Mouse (Mus musculus): ENCODE results near the gene Ctcfl. TPM values are rescaled to one million over a fixed set of nuclear protein-coding genes. Genes with fewer than 3 reads are reported as not detected.
A peak's percentile ranks its signal among the peaks of the same experiment; 100 is the strongest.

Gene Ctcfl
- 0.11 TPM in 1 of 2 replicates, not detected in the other for total RNA-seq (2015)
- not detected in 2 replicates for total RNA-seq (2017)

DNA sequence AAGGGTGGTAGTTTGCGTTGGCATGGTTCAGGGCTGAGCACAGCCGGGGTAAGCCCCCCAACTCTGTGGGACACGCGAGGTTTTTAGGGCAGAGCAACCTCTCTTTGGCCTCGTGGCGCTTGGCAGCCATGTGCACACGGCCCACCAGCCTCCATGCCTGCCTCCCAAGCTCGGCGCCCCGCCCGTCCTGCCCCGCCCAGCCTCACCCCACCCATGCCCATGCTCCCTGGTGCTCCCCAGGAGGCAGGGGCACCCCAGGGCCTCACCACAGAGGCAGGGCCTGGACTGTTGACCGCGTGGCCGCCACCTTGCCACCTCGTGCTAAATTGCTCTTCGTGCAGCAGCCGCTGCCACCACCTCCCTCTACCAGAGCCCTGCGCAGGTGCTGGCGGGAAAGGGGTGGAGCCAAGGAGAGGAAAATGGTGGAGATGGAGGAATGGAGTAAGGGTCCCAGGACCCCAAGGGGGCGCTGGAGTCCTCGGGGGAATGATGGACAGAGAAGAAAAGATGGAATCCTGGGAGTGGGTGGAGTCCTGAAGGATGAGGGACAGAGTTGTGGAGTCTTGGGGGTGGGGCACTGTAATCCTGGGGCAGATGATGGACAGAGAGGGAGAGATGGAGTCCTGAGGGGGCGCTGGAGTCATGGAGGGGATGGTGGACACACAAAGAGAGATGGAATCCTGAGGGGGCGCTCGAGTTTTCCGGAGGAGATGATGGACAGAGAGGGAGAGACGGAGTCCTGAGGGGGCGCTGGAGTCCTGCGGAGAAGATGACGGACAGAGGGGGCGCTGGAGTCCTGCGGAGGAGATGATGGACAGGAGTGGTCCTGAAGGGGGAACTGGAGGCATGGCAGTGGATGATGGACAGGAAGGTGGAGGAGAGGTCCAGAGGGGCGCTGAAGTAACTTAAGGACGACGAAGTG, at the start of gene Ctcfl:
Gene Ctcfl (minus strand): TSS at position 503 of the 922 bp plus-strand sequence.
- ATAC-seq (ENCODE audit: poor library complexity, severe bottlenecking): no peak

DNA sequence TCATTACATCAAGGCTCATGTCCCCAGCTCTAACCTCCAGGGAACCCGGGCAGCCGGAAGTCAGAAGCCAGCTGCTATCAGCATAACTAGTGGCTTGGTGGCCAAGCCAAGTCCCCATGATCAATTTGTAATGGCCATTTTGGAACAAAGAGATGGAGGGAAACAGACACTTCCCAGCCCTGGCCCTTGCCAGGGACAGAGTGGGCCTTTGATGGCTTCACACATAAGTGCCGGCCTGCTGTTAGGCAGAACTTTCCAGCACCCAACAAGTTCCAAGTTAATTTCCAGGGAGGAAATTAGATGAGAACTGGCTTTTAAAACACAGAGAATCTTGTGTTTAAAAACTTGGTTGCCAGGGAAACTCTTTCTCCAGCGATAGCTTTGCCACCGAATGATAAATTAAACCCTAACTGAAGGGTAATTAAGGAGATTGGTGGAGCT, 49.1 kb upstream of the Ctcfl start:
- no peak for ATAC-seq (ENCODE audit: poor library complexity, severe bottlenecking)

DNA sequence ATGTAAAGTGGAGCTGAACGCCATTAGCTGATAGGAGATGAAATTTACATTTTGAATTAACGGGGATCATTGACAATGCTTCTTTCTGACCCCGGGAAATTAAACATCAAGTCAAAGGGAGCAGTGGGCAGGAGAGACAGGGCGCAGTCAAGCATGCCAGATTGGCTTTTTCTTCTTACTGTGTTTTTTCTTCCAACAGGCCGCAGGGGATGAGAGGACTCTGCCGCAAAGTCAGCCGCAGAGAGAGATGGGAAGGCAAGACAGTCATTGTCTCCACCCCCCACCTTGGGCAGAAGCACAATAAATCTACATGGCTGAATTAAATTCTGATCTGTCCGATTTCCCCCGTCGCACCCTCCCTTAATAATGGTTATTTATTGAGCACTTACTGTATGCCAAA, 46.0 kb upstream of the Ctcfl start:
- no peak for ATAC-seq (ENCODE audit: poor library complexity, severe bottlenecking)

DNA sequence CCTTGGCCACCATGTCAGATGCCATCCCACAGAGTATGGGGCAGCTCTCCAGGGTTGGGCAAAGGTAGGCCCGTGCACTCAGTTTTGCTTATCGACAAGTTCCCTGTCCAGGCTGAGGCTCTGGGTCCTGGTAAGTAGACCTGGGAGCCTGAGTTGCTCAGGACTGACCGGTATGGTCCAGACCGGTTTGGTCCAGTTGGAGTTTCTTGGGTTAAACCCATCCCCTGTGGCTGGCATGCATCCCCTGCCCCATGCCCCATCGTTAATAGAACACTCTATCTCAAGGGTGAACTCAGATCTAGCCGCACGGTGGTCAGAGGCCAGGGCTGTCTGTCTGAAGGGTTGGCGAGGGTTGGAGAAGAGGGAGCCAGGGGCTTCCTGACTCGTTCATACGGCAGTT, 45.6 kb upstream of the Ctcfl start:
- no peak for ATAC-seq (ENCODE audit: poor library complexity, severe bottlenecking)

DNA sequence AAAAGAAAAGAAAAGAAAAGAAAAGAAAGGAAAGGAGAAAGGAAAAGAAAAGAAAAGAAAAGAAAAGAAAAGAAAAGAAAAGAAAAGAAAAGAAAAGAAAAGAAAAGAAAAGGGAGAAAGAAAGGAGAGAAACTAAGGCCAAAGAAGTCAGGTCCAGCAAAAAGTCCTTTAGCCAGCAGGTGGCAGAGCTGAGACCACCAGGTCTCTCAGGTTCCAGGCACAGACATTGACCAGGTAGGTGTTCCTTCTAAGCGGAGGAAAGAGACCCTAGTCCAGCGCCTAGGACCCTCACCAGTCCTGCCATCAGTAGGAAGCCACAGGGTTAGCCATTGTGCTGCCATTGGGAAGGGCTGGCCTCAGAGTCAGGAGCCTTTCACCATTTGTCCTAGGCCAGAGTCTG, 45.0 kb upstream of the Ctcfl start:
- peak; percentile 72 for ATAC-seq (ENCODE audit: poor library complexity, severe bottlenecking)

DNA sequence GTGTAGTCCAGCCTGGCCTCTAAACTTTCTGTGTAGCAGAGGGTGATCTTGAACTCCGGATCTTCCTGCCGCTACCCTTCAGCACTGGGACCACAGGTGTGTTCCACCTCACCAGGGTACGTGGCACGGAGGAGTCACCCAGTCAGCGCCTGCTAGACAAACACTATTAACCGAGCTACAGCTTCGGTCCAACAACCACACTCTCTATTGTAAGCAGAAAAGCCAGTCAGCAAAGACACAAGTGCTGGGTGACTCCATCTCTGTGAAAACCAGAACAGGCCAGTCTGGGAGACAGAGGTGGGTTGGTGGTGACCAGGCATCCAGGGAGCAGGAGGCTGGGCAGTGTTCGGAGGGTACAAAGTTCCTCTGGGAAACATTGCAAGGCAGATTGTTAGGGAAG, 44.1 kb upstream of the Ctcfl start:
- ATAC-seq (ENCODE audit: poor library complexity, severe bottlenecking): no peak

DNA sequence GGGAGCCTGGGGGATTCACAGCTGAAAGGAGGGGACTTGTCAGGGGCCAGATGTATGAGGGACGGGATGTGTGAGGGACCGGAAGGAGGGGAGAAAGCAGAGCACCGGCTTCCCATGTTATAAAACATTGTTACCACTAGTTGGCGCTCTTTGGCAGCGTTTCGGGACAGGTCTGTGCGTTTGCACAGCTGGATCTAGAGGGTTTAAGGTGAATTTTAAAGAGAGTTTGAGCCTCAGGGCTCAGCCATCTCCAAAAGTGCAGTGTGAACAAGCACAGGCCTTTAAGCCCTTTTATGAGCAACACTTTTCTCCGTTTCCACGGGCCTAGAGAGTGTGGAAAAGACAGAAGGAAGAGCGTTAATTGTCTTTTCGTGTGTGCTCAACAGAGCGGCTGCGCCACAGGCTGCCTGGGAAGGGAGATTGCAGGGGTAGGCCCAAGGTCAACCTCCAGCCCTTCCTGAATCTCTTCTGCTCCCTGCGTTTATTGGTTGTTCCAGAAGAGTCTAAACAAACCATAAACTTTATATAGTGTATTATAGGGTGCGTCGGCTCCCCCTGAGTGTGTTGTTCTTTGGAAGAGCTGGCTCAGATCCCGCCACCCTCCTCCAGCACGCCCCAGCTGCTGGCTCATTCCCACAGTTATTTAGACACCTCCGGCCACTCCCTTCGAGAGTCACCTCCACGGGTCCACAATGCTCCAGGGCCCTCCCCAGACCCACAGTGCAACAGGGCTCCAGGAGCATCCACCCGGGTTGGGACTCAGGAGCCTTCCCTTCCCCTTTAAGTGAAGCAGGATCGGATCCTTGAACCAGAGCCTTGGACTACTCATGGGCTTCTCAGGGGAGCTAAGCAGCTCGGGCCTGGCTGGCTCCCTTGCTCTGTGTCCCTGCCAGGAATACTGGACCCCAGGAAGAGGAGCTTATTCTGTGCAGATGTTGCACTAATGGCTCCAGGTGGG, 40.3 kb upstream of the Ctcfl start:
- peak; percentile 91 for ATAC-seq (ENCODE audit: poor library complexity, severe bottlenecking)

DNA sequence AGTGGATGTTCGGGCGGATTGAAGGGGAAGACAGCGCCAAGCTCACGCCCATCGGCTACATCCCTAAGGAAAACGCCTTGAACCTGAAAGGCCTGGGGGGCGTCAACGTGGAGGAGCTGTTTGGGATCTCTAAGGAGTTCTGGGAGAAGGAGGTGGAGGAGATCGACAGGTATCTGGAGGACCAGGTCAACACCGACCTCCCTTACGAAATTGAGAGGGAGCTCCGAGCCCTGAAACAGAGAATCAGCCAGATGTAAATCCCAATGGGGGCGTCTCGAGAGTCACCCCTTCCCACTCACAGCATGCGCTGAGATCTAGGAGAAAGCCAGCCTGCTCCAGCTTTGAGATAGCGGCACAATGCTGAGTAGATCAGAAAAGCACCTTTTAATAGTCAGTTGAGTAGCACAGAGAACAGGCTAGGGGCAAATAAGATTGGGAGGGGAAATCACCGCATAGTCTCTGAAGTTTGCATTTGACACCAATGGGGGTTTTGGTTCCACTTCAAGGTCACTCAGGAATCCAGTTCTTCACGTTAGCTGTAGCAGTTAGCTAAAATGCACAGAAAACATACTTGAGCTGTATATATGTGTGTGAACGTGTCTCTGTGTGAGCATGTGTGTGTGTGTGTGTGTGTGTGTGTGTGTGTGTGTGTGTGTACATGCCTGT, 39.2 kb upstream of the Ctcfl start:
- no peak for ATAC-seq (ENCODE audit: poor library complexity, severe bottlenecking)

DNA sequence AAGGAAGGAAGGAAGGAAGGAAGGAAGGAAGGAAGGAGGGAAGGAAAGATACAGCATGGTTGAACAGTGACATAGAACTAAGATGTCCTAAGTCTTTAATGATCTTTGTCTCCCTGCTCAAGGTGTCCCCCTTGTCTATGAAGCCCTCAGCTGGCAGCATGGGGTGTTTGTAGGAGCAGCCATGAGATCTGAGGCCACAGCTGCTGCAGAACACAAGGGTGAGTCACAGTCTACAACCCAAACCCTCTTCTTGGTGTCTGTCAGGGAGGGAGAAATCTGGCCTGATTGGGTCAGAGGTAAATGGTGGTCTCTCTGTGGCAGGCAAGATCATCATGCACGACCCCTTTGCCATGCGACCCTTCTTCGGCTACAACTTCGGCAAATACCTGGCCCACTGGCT, 38.5 kb upstream of the Ctcfl start:
- ATAC-seq (ENCODE audit: poor library complexity, severe bottlenecking): no peak

DNA sequence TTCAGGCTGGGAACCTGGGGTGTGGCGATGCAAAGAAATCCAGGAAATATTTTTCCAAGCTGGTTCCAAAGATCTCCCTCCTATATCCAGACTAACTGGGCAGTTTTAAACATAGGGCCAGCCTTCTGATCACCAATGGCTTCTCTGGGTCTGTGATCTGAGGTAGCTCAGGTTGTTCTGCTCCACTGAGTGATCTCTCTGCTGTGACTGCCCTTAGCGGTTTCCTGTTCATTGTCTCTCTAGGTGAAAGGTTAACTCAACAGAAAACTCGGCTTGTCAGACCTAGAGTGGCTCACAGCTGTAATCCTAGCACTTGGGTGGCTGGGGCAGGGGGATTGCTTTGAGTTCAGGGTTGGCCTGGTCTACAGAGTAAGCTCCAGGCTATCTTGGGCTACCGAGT, 38.1 kb upstream of the Ctcfl start:
- no peak for ATAC-seq (ENCODE audit: poor library complexity, severe bottlenecking)

DNA sequence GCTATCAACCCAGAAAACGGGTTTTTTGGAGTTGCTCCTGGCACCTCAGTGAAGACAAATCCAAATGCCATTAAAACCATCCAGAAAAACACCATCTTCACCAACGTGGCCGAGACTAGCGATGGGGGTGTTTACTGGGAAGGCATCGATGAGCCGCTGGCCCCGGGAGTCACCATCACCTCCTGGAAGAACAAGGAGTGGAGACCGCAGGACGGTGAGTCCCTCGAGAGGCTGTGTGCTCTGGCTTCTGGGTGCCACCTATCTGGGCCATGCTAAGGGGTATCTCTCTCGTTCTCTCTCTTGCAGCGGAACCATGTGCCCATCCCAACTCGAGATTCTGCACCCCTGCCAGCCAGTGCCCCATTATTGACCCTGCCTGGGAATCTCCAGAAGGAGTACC, 37.6 kb upstream of the Ctcfl start:
- ATAC-seq (ENCODE audit: poor library complexity, severe bottlenecking): no peak

DNA sequence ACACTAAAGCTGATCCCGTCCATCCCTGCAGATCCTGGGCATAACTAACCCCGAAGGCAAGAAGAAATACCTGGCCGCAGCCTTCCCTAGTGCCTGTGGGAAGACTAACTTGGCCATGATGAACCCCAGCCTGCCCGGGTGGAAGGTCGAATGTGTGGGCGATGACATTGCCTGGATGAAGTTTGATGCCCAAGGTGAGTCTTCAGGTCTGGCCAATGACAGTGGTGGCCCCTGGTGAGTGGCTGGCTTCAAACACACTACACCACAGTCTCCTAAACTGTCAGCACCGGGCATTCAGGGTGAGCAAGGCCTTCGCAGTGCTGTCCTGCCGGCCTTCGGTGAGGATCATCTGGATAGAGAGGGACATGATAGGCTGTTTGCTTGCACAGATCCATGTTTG, 36.6 kb upstream of the Ctcfl start:
- ATAC-seq (ENCODE audit: poor library complexity, severe bottlenecking): no peak

DNA sequence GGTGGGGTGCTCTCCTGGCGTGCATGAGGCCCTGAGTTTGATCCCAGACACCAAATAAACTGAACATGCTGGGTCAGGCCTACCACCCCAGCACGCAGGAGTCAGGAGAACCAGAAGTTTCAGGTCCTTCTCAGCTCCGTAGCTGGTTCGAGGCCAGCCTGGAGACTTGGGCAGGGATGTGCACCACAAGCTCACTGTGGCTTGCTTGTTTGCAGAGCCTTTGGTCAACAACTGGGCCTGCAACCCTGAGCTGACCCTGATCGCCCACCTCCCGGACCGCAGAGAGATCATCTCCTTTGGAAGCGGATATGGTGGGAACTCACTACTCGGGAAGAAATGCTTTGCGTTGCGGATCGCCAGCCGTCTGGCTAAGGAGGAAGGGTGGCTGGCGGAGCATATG, 35.6 kb upstream of the Ctcfl start:
- no peak for ATAC-seq (ENCODE audit: poor library complexity, severe bottlenecking)

DNA sequence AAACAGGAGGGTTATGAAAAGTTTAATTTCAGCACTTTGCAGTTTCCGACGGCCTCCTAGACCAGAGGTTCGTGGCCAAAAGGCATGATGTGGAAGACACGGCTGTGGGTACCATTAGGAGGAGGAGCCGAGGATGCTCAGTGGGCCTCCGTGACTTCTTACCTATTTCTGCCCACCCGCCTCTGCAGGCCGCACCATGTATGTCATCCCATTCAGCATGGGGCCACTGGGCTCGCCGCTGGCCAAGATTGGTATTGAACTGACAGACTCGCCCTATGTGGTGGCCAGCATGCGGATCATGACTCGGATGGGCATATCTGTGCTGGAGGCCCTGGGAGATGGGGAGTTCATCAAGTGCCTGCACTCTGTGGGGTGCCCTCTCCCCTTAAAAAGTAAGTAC, 35.2 kb upstream of the Ctcfl start:
- ATAC-seq (ENCODE audit: poor library complexity, severe bottlenecking): no peak

DNA sequence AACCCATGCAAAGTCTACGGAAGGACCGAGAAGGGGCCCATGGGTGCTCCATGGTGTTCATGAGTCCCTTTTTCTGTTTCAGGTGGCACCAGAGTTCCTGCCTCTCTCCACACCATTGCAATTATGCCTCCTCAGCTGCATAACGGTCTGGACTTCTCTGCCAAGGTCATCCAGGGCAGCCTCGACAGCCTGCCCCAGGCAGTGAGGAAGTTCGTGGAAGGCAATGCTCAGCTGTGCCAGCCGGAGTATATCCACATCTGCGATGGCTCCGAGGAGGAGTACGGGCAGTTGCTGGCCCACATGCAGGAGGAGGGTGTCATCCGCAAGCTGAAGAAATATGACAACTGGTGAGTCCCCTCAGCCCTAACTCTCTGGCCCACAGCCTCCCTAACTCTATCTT, 33.9 kb upstream of the Ctcfl start:
- ATAC-seq (ENCODE audit: poor library complexity, severe bottlenecking): no peak

DNA sequence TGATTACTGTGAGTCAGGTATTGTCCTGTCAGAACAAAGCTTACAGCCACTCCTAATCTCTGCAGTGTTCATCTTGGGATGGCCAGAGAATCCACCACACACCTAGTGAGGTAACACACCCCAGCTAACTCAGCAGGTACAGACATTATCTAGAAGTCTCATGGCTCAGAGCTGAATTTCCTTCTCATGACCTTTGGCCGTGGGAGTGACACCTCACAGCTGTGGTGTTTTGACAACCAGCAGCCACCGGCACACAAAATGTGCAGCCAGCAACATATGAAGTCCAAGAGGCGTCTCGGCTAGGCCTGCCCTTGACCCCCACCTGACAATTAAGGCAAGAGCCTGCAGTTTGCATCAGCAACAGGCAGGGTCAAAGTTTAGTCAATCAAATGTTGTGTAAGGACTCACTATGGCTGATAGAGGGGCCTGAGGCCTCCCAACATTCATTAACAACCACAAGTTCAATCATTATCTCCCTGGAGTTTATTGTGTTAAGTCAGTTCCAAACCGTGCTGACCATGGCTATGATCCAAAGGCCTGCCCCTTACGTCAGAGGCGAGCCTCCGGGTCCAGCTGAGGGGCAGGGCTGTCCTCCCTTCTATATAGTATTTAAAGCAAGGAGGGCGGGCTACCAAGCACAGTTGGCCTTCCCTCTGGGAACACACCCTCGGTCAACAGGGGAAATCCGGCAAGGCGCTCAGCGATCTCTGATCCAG, 33.3 kb upstream of the Ctcfl start, which contains the start of gene Pck1:
Gene Pck1 (plus strand): TSS at position 613 of the 716 bp plus-strand sequence.
- ATAC-seq (ENCODE audit: poor library complexity, severe bottlenecking): no peak

DNA sequence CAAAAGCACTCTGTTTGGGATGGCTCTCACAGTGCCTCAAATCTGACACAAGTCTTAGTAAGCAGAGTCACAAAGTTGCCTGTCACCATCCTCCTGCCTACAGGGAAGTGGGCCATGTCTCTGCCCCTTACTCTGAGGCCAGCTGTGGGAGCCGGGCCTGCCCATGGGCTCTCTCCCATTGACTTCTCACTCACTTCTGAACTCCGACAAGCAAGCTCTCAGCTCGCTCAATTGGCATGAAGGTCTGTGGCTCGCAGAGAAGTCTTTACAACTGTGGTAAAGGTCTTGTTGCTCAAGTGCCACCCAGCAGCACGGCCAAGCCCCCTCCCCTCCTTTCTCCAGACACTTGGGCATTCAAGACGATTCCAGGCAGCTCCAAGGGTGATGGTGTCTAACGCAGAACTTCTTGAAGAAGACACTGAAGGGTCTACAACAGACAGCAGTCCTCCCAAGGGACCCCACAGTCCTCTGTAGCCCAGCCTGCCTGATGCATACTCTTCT, 32.5 kb upstream of the Ctcfl start:
- no peak for ATAC-seq (ENCODE audit: poor library complexity, severe bottlenecking)

DNA sequence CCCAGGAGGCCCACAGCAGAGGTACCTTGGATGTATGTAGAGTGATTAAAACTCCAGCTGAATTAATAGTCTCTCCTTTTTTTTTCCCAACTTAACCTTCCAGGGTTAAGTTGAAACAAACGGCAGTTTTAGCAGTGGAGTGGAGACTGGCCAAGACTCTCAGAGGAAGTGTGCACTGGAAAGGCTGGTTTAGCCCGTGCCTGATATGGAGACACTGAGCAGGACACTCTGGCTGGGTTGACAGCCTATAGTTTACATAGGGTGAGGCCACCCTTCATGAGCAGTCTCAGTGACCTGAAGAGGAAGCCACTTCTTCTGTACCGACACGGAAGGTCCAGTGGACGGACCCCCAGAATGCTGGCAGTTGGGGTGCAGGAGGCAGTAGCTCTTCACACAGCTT, 32.0 kb upstream of the Ctcfl start:
- ATAC-seq (ENCODE audit: poor library complexity, severe bottlenecking): no peak

DNA sequence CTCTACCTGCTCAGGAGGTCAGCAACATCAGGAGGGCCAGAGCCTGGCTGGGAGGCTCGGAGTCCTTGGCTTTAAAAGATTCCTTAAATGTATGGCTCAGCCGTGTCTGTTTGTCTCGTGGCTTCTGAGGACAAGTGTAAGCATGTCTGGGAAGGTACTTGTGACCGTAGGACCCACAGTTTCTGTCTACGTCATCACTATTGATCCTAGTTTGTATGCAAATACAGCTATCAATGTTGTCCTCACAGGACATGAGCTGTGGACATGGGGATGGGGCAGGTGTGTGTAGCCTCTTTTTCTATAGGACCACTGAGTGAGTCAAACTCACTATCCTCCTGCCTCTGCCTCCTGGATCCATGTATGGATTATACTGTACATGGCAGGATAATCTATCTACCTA, 28.7 kb upstream of the Ctcfl start:
- ATAC-seq (ENCODE audit: poor library complexity, severe bottlenecking): no peak

DNA sequence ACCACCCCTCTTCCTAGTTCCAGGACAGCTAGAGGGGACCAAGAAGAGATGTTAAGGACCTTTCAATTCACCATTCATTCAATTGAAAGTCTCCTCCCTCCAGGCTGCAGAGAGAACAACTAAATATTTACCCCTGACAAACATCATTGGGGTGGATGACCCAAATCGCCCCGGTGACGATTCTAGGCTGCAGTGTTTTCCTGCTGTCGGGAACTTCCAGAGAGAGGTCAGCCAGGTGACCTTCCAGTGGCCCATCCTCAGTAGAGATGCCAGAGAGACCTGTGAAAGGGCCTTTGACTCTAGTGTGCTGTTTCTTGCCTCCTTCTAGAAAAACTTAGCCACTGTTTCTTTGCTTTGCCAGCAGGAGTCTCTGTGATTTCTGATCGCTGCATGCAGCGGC, 27.4 kb upstream of the Ctcfl start:
- ATAC-seq (ENCODE audit: poor library complexity, severe bottlenecking): no peak
